In genomic region chr17:26961572-26962240, GRCm38 (mm10) we compare ENCODE assay signal across 19 mouse cellular contexts. TPM values are rescaled to one million over a fixed set of nuclear protein-coding genes. Genes with fewer than 3 reads are reported as not detected.
DNase-seq lines count a peak whose midpoint lies in the region; ATAC-seq and TF ChIP-seq lines count a peak whose summit lies in the region.
"Had no signal": no experiment of that assay in that cellular context is flagged by ENCODE, and none has a peak within 500 bp of the region (broad histone marks: within the 10 kb centered on the region; RNA-seq: fewer than 3 reads in every experiment).

No protein-coding gene starts in this region.

- 0 out of 2 replicates have a peak overlapping the region, but pooled peaks have one; percentile 1 for H3K4me3 ChIP-seq in forebrain, embryonic 10.5 days
- no peak overlapping the region for H3K4me3 ChIP-seq in forebrain, postnatal 0 days (ENCODE audit: low read depth, low read length)
- no peak overlapping the region for H3K4me3 ChIP-seq in embryonic facial prominence, embryonic 14.5 days (ENCODE audit: low read depth, low read length)
- no peak overlapping the region for H3K4me3 ChIP-seq in kidney, embryonic 14.5 days (ENCODE audit: low read length)
- H3K4me3 ChIP-seq: embryonic facial prominence, embryonic 13.5 days; erythroblast, embryonic 14.5 days; forebrain, embryonic 15.5 days; heart, embryonic 15.5 days; hindbrain, embryonic 15.5 days had no signal

- DNase-seq in forebrain, embryonic 10.5 days (ENCODE audit: extremely low spot score, low spot score) = no peak
- no peak for DNase-seq in forebrain, postnatal 0 days
- DNase-seq in left cerebral cortex, postnatal 4 days = peak; percentile 64
- DNase-seq in left cerebral cortex, adult 9 months (ENCODE audit: low spot score in 2 of 2) = no peak
- DNase-seq in embryonic facial prominence, embryonic 14.5 days (ENCODE audit: low spot score) = peak; percentile 37
- no peak for DNase-seq in kidney, adult 8-10 months
- DNase-seq: adrenal gland, adult 2 months; adrenal gland, postnatal 36 days; cerebellum, adult 8-10 months; cerebellum, postnatal 25 days; gastrocnemius, postnatal 14 days; heart, postnatal 14 days had no signal

- H3K9ac ChIP-seq in forebrain, postnatal 0 days = no peak overlapping the region
- no peak overlapping the region for H3K9ac ChIP-seq in embryonic facial prominence, embryonic 14.5 days (ENCODE audit: low read depth, low read length)
- H3K9ac ChIP-seq in kidney, embryonic 14.5 days (ENCODE audit: low read depth, low read length) = no peak overlapping the region
- H3K9ac ChIP-seq: embryonic facial prominence, embryonic 13.5 days; forebrain, embryonic 15.5 days; heart, embryonic 15.5 days; hindbrain, embryonic 15.5 days had no signal

- H3K36me3 ChIP-seq in forebrain, embryonic 10.5 days (replicated peaks) = peaks cover 99% of the 10 kb centered on the region
- peaks cover 95% of the 10 kb centered on the region for H3K36me3 ChIP-seq in forebrain, postnatal 0 days (ENCODE audit: insufficient read depth)
- H3K36me3 ChIP-seq in embryonic facial prominence, embryonic 14.5 days (ENCODE audit: control insufficient read depth, insufficient read depth, low read length) = peaks cover 92% of the 10 kb centered on the region
- peaks cover 89% of the 10 kb centered on the region for H3K36me3 ChIP-seq in kidney, embryonic 14.5 days (ENCODE audit: control insufficient read depth, insufficient read depth, low read length)

- TF ChIP-seq CTCF in forebrain, postnatal 0 days (IDR thresholded peaks at IDR 0.05; ENCODE audit: low read depth) = no peak

- no peaks in the 10 kb centered on the region for H3K4me1 ChIP-seq in forebrain, embryonic 10.5 days
- no peaks in the 10 kb centered on the region for H3K4me1 ChIP-seq in forebrain, postnatal 0 days (ENCODE audit: insufficient read depth)
- H3K4me1 ChIP-seq in embryonic facial prominence, embryonic 14.5 days (ENCODE audit: control insufficient read depth, insufficient read depth, low read length) = no peaks in the 10 kb centered on the region
- no peaks in the 10 kb centered on the region for H3K4me1 ChIP-seq in kidney, embryonic 14.5 days (ENCODE audit: control insufficient read depth, insufficient read depth, low read length)
- H3K4me1 ChIP-seq: embryonic facial prominence, embryonic 13.5 days; forebrain, embryonic 15.5 days; hindbrain, embryonic 15.5 days had no signal

- no peak overlapping the region for H3K27ac ChIP-seq in forebrain, embryonic 10.5 days
- H3K27ac ChIP-seq in forebrain, postnatal 0 days (ENCODE audit: low read depth, low read length) = no peak overlapping the region
- no peak overlapping the region for H3K27ac ChIP-seq in embryonic facial prominence, embryonic 14.5 days (replicated peaks; ENCODE audit: low read depth, low read length)
- no peak overlapping the region for H3K27ac ChIP-seq in kidney, embryonic 14.5 days (ENCODE audit: low read depth, low read length)
- H3K27ac ChIP-seq: embryonic facial prominence, embryonic 13.5 days; forebrain, embryonic 15.5 days; heart, embryonic 15.5 days; hindbrain, embryonic 15.5 days had no signal

- no peak for ATAC-seq in forebrain, postnatal 0 days
- peak; percentile 22; the same call in 1 of the 2 replicates for ATAC-seq in embryonic facial prominence, embryonic 14.5 days (ENCODE audit: low read depth)
- no peak for ATAC-seq in kidney, embryonic 14.5 days (ENCODE audit: low FRiP score, low TSS enrichment)
- ATAC-seq: forebrain, embryonic 15.5 days; intestine, embryonic 16.5 days had no signal

- H3K9me3 ChIP-seq in forebrain, embryonic 10.5 days = no peaks in the 10 kb centered on the region
- H3K9me3 ChIP-seq in forebrain, postnatal 0 days (ENCODE audit: low read length) = no peaks in the 10 kb centered on the region
- no peaks in the 10 kb centered on the region for H3K9me3 ChIP-seq in embryonic facial prominence, embryonic 14.5 days (ENCODE audit: control insufficient read depth, low read length)
- H3K9me3 ChIP-seq in kidney, embryonic 14.5 days (ENCODE audit: control insufficient read depth, low read length) = no peaks in the 10 kb centered on the region
- H3K9me3 ChIP-seq: embryonic facial prominence, embryonic 13.5 days; forebrain, embryonic 15.5 days; heart, embryonic 15.5 days; hindbrain, embryonic 15.5 days had no signal

- 92% methylated on average over 21 of the region's 21 CpGs for WGBS in forebrain, embryonic 10.5 days
- 90% methylated on average over 21 of the region's 21 CpGs for WGBS in forebrain, postnatal 0 days
- WGBS in embryonic facial prominence, embryonic 14.5 days = 91% methylated on average over 17 of the region's 21 CpGs
- 94% methylated on average over 21 of the region's 21 CpGs for WGBS in kidney, embryonic 14.5 days

- H3K27me3 ChIP-seq in forebrain, embryonic 10.5 days (ENCODE audit: poor library complexity, severe bottlenecking) = no peaks in the 10 kb centered on the region
- no peaks in the 10 kb centered on the region for H3K27me3 ChIP-seq in forebrain, postnatal 0 days (ENCODE audit: insufficient read depth, low read length)
- no peaks in the 10 kb centered on the region for H3K27me3 ChIP-seq in embryonic facial prominence, embryonic 14.5 days (replicated peaks; ENCODE audit: control insufficient read depth, insufficient read depth, low read length)
- no peaks in the 10 kb centered on the region for H3K27me3 ChIP-seq in kidney, embryonic 14.5 days (ENCODE audit: control insufficient read depth, insufficient read depth, low read length)
- H3K27me3 ChIP-seq: embryonic facial prominence, embryonic 13.5 days; forebrain, embryonic 15.5 days; heart, embryonic 15.5 days; hindbrain, embryonic 15.5 days had no signal

- no peak overlapping the region for H3K4me2 ChIP-seq in forebrain, postnatal 0 days (ENCODE audit: low read depth)
- H3K4me2 ChIP-seq in embryonic facial prominence, embryonic 14.5 days (ENCODE audit: low read depth, low read length) = no peak overlapping the region
- H3K4me2 ChIP-seq in kidney, embryonic 14.5 days (replicated peaks; ENCODE audit: low read depth, low read length) = no peak overlapping the region
- H3K4me2 ChIP-seq: embryonic facial prominence, embryonic 13.5 days; forebrain, embryonic 15.5 days; heart, embryonic 15.5 days; hindbrain, embryonic 15.5 days had no signal

- intact Hi-C loops in left cerebral cortex, postnatal 4 days (cut with DNase I) = no loop called here

RNA-seq across cellular contexts. Expression of gene Zbtb9, which starts 11.3 kb away (rescaled TPM):
- polyA plus RNA-seq in forebrain, embryonic 10.5 days (2016; fragmentation: Nextera tagmentation; extraction: Ambion mirVana) = 17.5 and 20.1 TPM in 2 replicates
- total RNA-seq in forebrain, postnatal 0 days (2014; rRNA removed) = 20.9 and 22.5 TPM in 2 replicates
- 4.2 and 6.8 TPM in 2 replicates for polyA plus RNA-seq in forebrain, postnatal 0 days (2015; fragmentation: Nextera tagmentation; extraction: Ambion mirVana)
- total RNA-seq in left cerebral cortex, postnatal 4 days (2021) = 10 to 100 TPM; 17.0 to 18.1 TPM
- polyA plus RNA-seq in embryonic facial prominence, embryonic 14.5 days (2014; fragmentation: Nextera tagmentation; extraction: Ambion mirVana) = 9.0 and 9.1 TPM in 2 replicates
- polyA plus RNA-seq in kidney, embryonic 14.5 days (2014; fragmentation: Nextera tagmentation; extraction: Ambion mirVana) = 6.3 and 12.8 TPM in 2 replicates

RNA-seq across cellular contexts. Expression of gene Syngap1, which starts 20.7 kb away (rescaled TPM):
- 1.5 and 1.9 TPM in 2 replicates for polyA plus RNA-seq in forebrain, embryonic 10.5 days (2016; fragmentation: Nextera tagmentation; extraction: Ambion mirVana)
- 84.2 and 85.2 TPM in 2 replicates for total RNA-seq in forebrain, postnatal 0 days (2014; rRNA removed)
- polyA plus RNA-seq in forebrain, postnatal 0 days (2015; fragmentation: Nextera tagmentation; extraction: Ambion mirVana) = 3.1 and 5.0 TPM in 2 replicates
- 100 to 1,000 TPM; 350 to 366 TPM for total RNA-seq in left cerebral cortex, postnatal 4 days (2021)
- 1.4 and 2.6 TPM in 2 replicates for polyA plus RNA-seq in embryonic facial prominence, embryonic 14.5 days (2014; fragmentation: Nextera tagmentation; extraction: Ambion mirVana)
- 2.6 and 3.5 TPM in 2 replicates for polyA plus RNA-seq in kidney, embryonic 14.5 days (2014; fragmentation: Nextera tagmentation; extraction: Ambion mirVana)

RNA-seq across cellular contexts. Expression of gene Cuta, which starts 22.3 kb away (rescaled TPM):
- polyA plus RNA-seq in forebrain, embryonic 10.5 days (2016; fragmentation: Nextera tagmentation; extraction: Ambion mirVana) = 180 and 184 TPM in 2 replicates
- 44.4 and 44.9 TPM in 2 replicates for total RNA-seq in forebrain, postnatal 0 days (2014; rRNA removed)
- 147 and 158 TPM in 2 replicates for polyA plus RNA-seq in forebrain, postnatal 0 days (2015; fragmentation: Nextera tagmentation; extraction: Ambion mirVana)
- total RNA-seq in left cerebral cortex, postnatal 4 days (2021) = 10 to 100 TPM; 78.8 TPM
- polyA plus RNA-seq in embryonic facial prominence, embryonic 14.5 days (2014; fragmentation: Nextera tagmentation; extraction: Ambion mirVana) = 142 and 148 TPM in 2 replicates
- 164 and 182 TPM in 2 replicates for polyA plus RNA-seq in kidney, embryonic 14.5 days (2014; fragmentation: Nextera tagmentation; extraction: Ambion mirVana)

RNA-seq across cellular contexts. Expression of gene Phf1, which starts 28.9 kb away (rescaled TPM):
- 2.8 and 2.9 TPM in 2 replicates for polyA plus RNA-seq in forebrain, embryonic 10.5 days (2016; fragmentation: Nextera tagmentation; extraction: Ambion mirVana)
- total RNA-seq in forebrain, postnatal 0 days (2014; rRNA removed) = 35.4 and 38.9 TPM in 2 replicates
- 20.4 and 24.1 TPM in 2 replicates for polyA plus RNA-seq in forebrain, postnatal 0 days (2015; fragmentation: Nextera tagmentation; extraction: Ambion mirVana)
- total RNA-seq in left cerebral cortex, postnatal 4 days (2021) = 10 to 100 TPM; 30.5 to 33.6 TPM
- 10.0 and 12.0 TPM in 2 replicates for polyA plus RNA-seq in embryonic facial prominence, embryonic 14.5 days (2014; fragmentation: Nextera tagmentation; extraction: Ambion mirVana)
- 6.0 TPM in 2 replicates for polyA plus RNA-seq in kidney, embryonic 14.5 days (2014; fragmentation: Nextera tagmentation; extraction: Ambion mirVana)

RNA-seq across cellular contexts. Expression of gene Kifc5b, which starts 44.8 kb away (rescaled TPM):
- 11.7 and 12.5 TPM in 2 replicates for polyA plus RNA-seq in forebrain, embryonic 10.5 days (2016; fragmentation: Nextera tagmentation; extraction: Ambion mirVana)
- 1.0 and 3.3 TPM in 2 replicates for total RNA-seq in forebrain, postnatal 0 days (2014; rRNA removed)
- polyA plus RNA-seq in forebrain, postnatal 0 days (2015; fragmentation: Nextera tagmentation; extraction: Ambion mirVana) = 0.74 and 1.5 TPM in 2 replicates
- total RNA-seq in left cerebral cortex, postnatal 4 days (2021) = 1 to 10 TPM; 4.8 to 6.0 TPM
- 3.0 and 4.7 TPM in 2 replicates for polyA plus RNA-seq in embryonic facial prominence, embryonic 14.5 days (2014; fragmentation: Nextera tagmentation; extraction: Ambion mirVana)
- polyA plus RNA-seq in kidney, embryonic 14.5 days (2014; fragmentation: Nextera tagmentation; extraction: Ambion mirVana) = 6.9 and 11.2 TPM in 2 replicates

Comparison
In these comparisons a context has a peak if more than half of its experiments do, and no peak if none do; other contexts are left out.
1. DNase-seq: peak in left cerebral cortex, postnatal 4 days (single experiment) and embryonic facial prominence, embryonic 14.5 days (single experiment); none in forebrain, embryonic 10.5 days (single experiment), forebrain, postnatal 0 days (single experiment), left cerebral cortex, adult 9 months (0 of 2) and kidney, adult 8-10 months (0 of 2).